Mouse (Mus musculus) heart, embryonic 12.5 days (tissue): ENCODE data around the gene Rwdd2a. TPM values are rescaled to one million over a fixed set of nuclear protein-coding genes. Genes with fewer than 3 reads are reported as not detected.

Source experiments
- ATAC-seq: fragments of 200-750 bp; cut with Nextera tagmentation; 2 replicates; pipeline ENCODE4 v1.8.0; 2017; ENCODE audit warnings: moderate TSS enrichment, moderate library complexity; ENCODE audit not compliant: insufficient number of reproducible peaks, low FRiP score
- H3K27ac ChIP-seq: fragments of 300-500 bp; sonication (generic); 2 replicates; pipeline ENCODE4 v1.5.1; 2016; ENCODE audit warnings: mild to moderate bottlenecking, moderate library complexity; ENCODE audit not compliant: poor library complexity, severe bottlenecking
- H3K27me3 ChIP-seq: fragments of 300-500 bp; sonication (generic); replicated peaks from 2 replicates; pipeline ENCODE4 v1.6.1; 2016; ENCODE audit warnings: mild to moderate bottlenecking, moderate library complexity
- H3K36me3 ChIP-seq: fragments of 300-500 bp; sonication (generic); 2 replicates; pipeline ENCODE4 v1.6.1; 2016; ENCODE audit warnings: mild to moderate bottlenecking, moderate library complexity
- H3K4me1 ChIP-seq: fragments of 300-500 bp; sonication (generic); replicated peaks from 2 replicates; pipeline ENCODE4 v1.6.1; 2016; ENCODE audit warnings: mild to moderate bottlenecking
- H3K4me2 ChIP-seq: fragments of 300-500 bp; sonication (generic); 2 replicates; pipeline ENCODE4 v1.6.1; 2016; ENCODE audit warnings: mild to moderate bottlenecking, moderate library complexity
- H3K4me3 ChIP-seq: fragments of 300-500 bp; sonication (generic); 2 replicates; pipeline ENCODE4 v1.5.1; 2016; ENCODE audit warnings: mild to moderate bottlenecking
- H3K9ac ChIP-seq: fragments of 300-500 bp; sonication (generic); 2 replicates; pipeline ENCODE4 v1.6.1; 2016; ENCODE audit warnings: mild to moderate bottlenecking, moderate library complexity
- H3K9me3 ChIP-seq: fragments of 300-500 bp; sonication (generic); replicated peaks from 2 replicates; pipeline ENCODE4 v1.6.1; 2016; ENCODE audit warnings: mild to moderate bottlenecking, moderate library complexity
- WGBS: fragments of 180-500 bp; shearing (Covaris S2); methylation state at CpG from one replicate; pipeline ENCODE4 v1.1.7; 2016; 5-methylcytosine and 5-hydroxymethylcytosine counted together
- polyA plus RNA-seq: library from polyadenylated mRNA; unstranded; fragments of >200 nt; fragmentation: Nextera tagmentation; extraction: Ambion mirVana; gene quantifications from 2 replicates; pipeline ENCODE4 v1.2.1, GENCODE M21; 2016

The Rwdd2a gene
- polyA plus RNA-seq, result 4.0 and 4.4 TPM in 2 replicates

GRCm38 (mm10) chr9:86571540-86572135 lies at the start of gene Rwdd2a, which contains the start of gene Pgm3:
Gene Rwdd2a, plus strand, starts transcription at chr9:86571991.
Gene Pgm3, minus strand, starts transcription at chr9:86571842.
- peak within 1 kb of the TSS; percentile 59; the same call in 1 of the 2 replicates for H3K27ac ChIP-seq
- H3K4me2 ChIP-seq, result peak within 1 kb of the TSS; percentile 94
- peaks cover 28% of the 10 kb centered on the region for H3K36me3 ChIP-seq
- H3K27me3 ChIP-seq, result no peaks in the 10 kb centered on the region
- under 1% methylated on average over 59 of the region's 59 CpGs for WGBS
- peak; percentile 98 for ATAC-seq
- peak within 1 kb of the TSS; percentile 79 for H3K4me3 ChIP-seq
- peak within 1 kb of the TSS; percentile 75 for H3K9ac ChIP-seq
- H3K4me1 ChIP-seq, result peaks cover 17% of the 10 kb centered on the region
- no peaks in the 10 kb centered on the region for H3K9me3 ChIP-seq

GRCm38 (mm10) chr9:86522335-86522734 lies 49.5 kb upstream of the Rwdd2a start:
- Histone ChIP-seq H3K4me3 (no peak overlapping the region), H3K4me2 (no peak overlapping the region), H3K4me1 (peaks cover 5% of the 10 kb centered on the region; the same call in 1 of the 2 replicates), H3K9ac (no peak overlapping the region), H3K36me3 (peaks cover 22% of the 10 kb centered on the region), H3K9me3 (no peaks in the 10 kb centered on the region), H3K27me3 (no peaks in the 10 kb centered on the region), H3K27ac (no peak overlapping the region)
- no peak for ATAC-seq

- H3K9me3 ChIP-seq, result no peaks in the 10 kb centered on the region
- no peak for ATAC-seq
- no peaks in the 10 kb centered on the region for H3K27me3 ChIP-seq
- peaks cover 6% of the 10 kb centered on the region; the same call in 1 of the 2 replicates for H3K4me1 ChIP-seq
- H3K9ac ChIP-seq, result no peak overlapping the region
- H3K4me2 ChIP-seq, result no peak overlapping the region
- H3K27ac ChIP-seq, result no peak overlapping the region
- H3K36me3 ChIP-seq, result peaks cover 30% of the 10 kb centered on the region
- 39% methylated on average over 2 of the region's 2 CpGs for WGBS
- H3K4me3 ChIP-seq, result no peak overlapping the region
Measured at GRCm38 (mm10) chr9:86525600-86525999, 46.2 kb upstream of the Rwdd2a start.

DNA sequence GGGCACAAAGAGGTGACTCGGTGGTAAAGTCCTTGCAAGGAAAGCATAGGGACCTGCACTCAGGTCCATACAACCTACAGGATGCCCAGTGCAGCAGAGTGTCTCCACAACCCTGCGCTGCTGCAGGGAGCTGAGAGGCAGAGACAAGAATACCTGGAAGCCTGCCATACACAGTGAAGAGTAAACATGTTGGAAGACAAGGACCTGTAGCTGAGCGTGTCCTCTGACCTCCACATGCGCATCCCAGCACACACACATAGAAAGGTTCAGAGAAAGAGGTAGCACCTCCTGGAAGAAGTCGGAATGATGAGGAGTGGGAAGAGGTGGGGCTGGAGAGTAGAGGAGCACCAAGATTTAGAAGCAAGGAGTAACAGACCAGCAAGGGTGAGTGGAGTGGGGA lies 37.7 kb upstream of the Rwdd2a start:
- H3K27ac ChIP-seq, result no peak overlapping the region
- no peaks in the 10 kb centered on the region for H3K9me3 ChIP-seq
- no peaks in the 10 kb centered on the region for H3K4me1 ChIP-seq
- peaks cover 29% of the 10 kb centered on the region for H3K36me3 ChIP-seq
- H3K27me3 ChIP-seq, result no peaks in the 10 kb centered on the region
- H3K4me2 ChIP-seq, result no peak overlapping the region
- H3K4me3 ChIP-seq, result no peak overlapping the region
- ATAC-seq, result no peak
- 80% methylated on average over 5 of the region's 5 CpGs for WGBS
- no peak overlapping the region for H3K9ac ChIP-seq

- WGBS, result 91% methylated on average over 3 of the region's 3 CpGs
Measured at GRCm38 (mm10) chr9:86543451-86543850, 28.3 kb upstream of the Rwdd2a start.

DNA sequence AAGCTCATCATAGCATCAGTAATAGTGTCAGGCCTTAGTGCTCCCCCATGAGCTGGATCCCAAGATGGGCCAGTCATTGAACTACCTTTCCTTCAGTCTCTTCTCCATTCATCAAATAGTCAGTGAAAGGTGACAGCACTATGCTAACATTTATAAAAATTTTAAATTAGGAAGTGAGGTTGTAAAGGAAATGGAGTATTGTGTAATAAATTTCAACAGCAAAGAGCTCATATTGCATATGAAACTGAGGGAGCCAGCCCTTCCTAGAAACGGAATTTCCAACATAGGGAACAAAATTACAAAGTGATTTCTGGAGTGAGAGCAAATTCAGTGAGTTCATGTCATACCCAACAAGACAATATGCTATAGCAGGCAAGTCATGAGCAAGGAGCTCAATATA lies 27.2 kb upstream of the Rwdd2a start:
- Histone ChIP-seq H3K4me3 (no peak overlapping the region), H3K9ac (no peak overlapping the region), H3K27ac (no peak overlapping the region), H3K4me2 (no peak overlapping the region), H3K9me3 (no peaks in the 10 kb centered on the region), H3K36me3 (peaks cover 64% of the 10 kb centered on the region), H3K27me3 (no peaks in the 10 kb centered on the region), H3K4me1 (no peaks in the 10 kb centered on the region)
- no peak for ATAC-seq
- 61% methylated on average over 1 of the region's 1 CpGs for WGBS

More at GRCm38 (mm10) chr9:86543451-86543850, 28.3 kb upstream of the Rwdd2a start:
- H3K9ac ChIP-seq, result no peak overlapping the region
- H3K4me2 ChIP-seq, result no peak overlapping the region
- no peaks in the 10 kb centered on the region for H3K27me3 ChIP-seq
- peaks cover 55% of the 10 kb centered on the region for H3K36me3 ChIP-seq
- H3K4me1 ChIP-seq, result no peaks in the 10 kb centered on the region
- H3K27ac ChIP-seq, result no peak overlapping the region
- no peak overlapping the region for H3K4me3 ChIP-seq
- no peak for ATAC-seq
- H3K9me3 ChIP-seq, result no peaks in the 10 kb centered on the region

GRCm38 (mm10) chr9:86549637-86550162 lies 22.1 kb upstream of the Rwdd2a start:
- no peaks in the 10 kb centered on the region for H3K4me1 ChIP-seq
- H3K4me2 ChIP-seq, result no peak overlapping the region
- 80% methylated on average over 5 of the region's 5 CpGs for WGBS
- H3K27ac ChIP-seq, result no peak overlapping the region
- no peak for ATAC-seq
- no peaks in the 10 kb centered on the region for H3K27me3 ChIP-seq
- H3K4me3 ChIP-seq, result no peak overlapping the region
- H3K9me3 ChIP-seq, result no peaks in the 10 kb centered on the region
- H3K36me3 ChIP-seq, result peaks cover 57% of the 10 kb centered on the region
- H3K9ac ChIP-seq, result no peak overlapping the region

GRCm38 (mm10) chr9:86550717-86551116 lies 21.1 kb upstream of the Rwdd2a start:
- Histone ChIP-seq H3K4me2 (no peak overlapping the region), H3K4me1 (no peaks in the 10 kb centered on the region), H3K9ac (no peak overlapping the region), H3K36me3 (peaks cover 59% of the 10 kb centered on the region), H3K9me3 (no peaks in the 10 kb centered on the region), H3K27me3 (no peaks in the 10 kb centered on the region), H3K4me3 (no peak overlapping the region), H3K27ac (no peak overlapping the region)
- ATAC-seq, result no peak
- 86% methylated on average over 3 of the region's 3 CpGs for WGBS

DNA sequence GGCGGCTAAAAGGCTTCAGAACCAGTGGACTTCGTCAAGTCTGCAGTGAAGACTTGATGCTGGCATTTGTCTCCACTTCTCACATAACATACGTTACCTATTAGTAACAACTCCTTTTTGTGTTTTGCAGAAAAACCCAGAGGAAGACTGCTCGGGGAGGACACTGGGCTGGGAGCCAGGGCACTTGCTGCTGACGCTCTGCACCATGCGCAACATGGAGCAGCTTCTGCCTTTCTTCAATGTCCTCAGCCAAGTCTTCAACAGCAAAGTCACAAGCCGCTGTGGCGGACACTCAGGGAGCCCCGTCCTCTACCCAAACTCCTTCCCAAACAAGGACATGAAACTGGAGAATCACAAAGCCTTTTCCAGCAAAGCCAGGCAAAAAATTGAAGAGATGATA lies 17.9 kb upstream of the Rwdd2a start:
- 85% methylated on average over 9 of the region's 9 CpGs for WGBS
- peaks cover 64% of the 10 kb centered on the region for H3K36me3 ChIP-seq
- no peak overlapping the region for H3K4me3 ChIP-seq
- no peak overlapping the region for H3K9ac ChIP-seq
- H3K27ac ChIP-seq, result no peak overlapping the region
- no peak overlapping the region for H3K4me2 ChIP-seq
- H3K27me3 ChIP-seq, result no peaks in the 10 kb centered on the region
- no peaks in the 10 kb centered on the region for H3K9me3 ChIP-seq
- no peak for ATAC-seq
- no peaks in the 10 kb centered on the region for H3K4me1 ChIP-seq

DNA sequence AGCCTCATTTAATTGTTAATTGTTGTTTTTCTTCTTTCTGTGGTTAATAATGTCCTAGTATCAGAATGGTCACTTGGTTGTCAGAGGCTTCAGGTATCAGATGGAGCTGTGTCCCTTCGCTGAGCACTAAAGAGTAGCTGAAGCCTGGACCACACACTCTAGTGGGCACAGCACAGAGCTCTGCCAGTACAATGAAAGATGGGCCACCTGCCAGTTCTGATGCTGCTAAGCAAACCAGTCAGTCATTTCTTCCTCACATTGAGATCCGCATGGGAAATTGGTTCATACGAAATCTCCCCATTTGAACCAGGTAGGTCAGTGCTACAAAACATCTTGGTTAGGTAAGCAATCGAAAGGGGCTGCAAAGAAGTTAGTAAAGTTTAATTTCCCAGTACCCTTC lies 17.1 kb upstream of the Rwdd2a start:
- no peaks in the 10 kb centered on the region for H3K27me3 ChIP-seq
- H3K27ac ChIP-seq, result no peak overlapping the region
- 86% methylated on average over 4 of the region's 4 CpGs for WGBS
- H3K9me3 ChIP-seq, result no peaks in the 10 kb centered on the region
- H3K4me3 ChIP-seq, result no peak overlapping the region
- ATAC-seq, result no peak
- no peak overlapping the region for H3K9ac ChIP-seq
- H3K4me1 ChIP-seq, result no peaks in the 10 kb centered on the region
- no peak overlapping the region for H3K4me2 ChIP-seq
- peaks cover 66% of the 10 kb centered on the region for H3K36me3 ChIP-seq

DNA sequence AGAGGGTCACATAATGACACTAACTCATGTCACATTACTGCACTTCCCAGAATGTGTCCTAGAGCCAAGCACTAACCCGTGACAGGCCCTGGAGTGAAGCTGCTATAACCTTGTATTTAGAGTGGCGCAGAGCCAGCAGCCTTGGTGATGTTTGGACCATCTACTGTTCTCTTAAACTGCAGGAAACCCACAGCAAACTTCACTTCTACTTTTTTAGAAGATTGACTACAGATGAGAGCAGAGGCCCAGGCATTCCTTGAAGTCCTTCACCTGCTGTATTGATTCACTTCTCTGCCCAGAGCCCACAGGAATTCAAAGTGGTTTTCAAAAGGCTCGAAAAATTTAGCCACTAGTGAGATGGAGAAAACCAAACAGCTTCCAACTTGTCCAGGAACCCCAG lies 11.2 kb upstream of the Rwdd2a start:
- Histone ChIP-seq H3K27ac (no peak overlapping the region), H3K4me3 (no peak overlapping the region), H3K9ac (no peak overlapping the region), H3K9me3 (no peaks in the 10 kb centered on the region), H3K36me3 (peaks cover 85% of the 10 kb centered on the region), H3K4me2 (no peak overlapping the region), H3K27me3 (no peaks in the 10 kb centered on the region), H3K4me1 (no peaks in the 10 kb centered on the region)
- WGBS, result 82% methylated on average over 3 of the region's 3 CpGs
- ATAC-seq, result no peak
